Mouse (Mus musculus): Measurements from ENCODE around the gene Desi2. TPM values are rescaled to one million over a fixed set of nuclear protein-coding genes. Genes with fewer than 3 reads are reported as not detected.
"Not testable (repeated sequence)": the region's sequence is repeated elsewhere in the genome, so short reads cannot be mapped to it uniquely, and the experiment has no call there.

The Desi2 gene
- 24.1 and 25.3 TPM in 2 replicates for polyA plus RNA-seq (2015; fragmentation: Nextera tagmentation; extraction: Ambion mirVana)

DNA sequence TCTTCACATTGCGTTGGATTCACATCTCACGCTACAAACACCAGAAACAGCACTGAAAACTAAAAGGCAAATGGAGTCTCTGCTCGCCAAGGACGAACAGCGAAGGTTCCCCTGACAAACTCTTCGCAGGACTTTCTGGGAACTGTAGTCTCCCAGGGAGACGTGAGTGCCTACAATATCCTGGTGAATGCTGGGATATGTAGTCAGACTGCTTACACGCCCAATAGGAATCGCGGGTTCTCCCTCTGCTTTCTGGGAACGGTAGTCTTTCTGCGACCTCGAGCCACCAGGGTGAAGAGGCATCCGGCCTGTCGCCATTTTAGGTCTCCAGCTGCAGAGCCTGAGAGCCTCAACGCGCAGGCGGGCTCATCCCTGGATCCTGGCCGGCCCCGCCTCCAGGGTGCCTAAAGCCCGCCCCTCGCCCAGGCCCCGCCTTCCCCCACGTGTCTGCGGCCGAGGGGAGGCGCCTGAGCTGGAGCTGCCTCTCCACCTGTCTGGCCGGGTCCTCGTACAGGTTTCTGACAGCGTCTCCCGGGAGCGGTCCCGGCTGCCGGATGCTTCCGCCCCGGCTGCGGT, at the start of gene Desi2:
Desi2 (plus strand) TSS at position 202 of the 576 bp plus-strand sequence.
- Histone ChIP-seq H3K4me2 (peak within 1 kb of the TSS; percentile 71), H3K4me3 (peak within 1 kb of the TSS; percentile 66), H3K9ac (peak within 1 kb of the TSS; percentile 70), H3K27ac (peak within 1 kb of the TSS; percentile 62)
- peak; percentile 99 for ATAC-seq (ENCODE audit: insufficient number of reproducible peaks, insufficient read depth, low FRiP score, low TSS enrichment, low read depth)
- WGBS = 1% methylated on average over 37 of the region's 37 CpGs
- H3K27me3 ChIP-seq, H3K36me3 ChIP-seq, H3K9me3 ChIP-seq, H3K4me1 ChIP-seq: not testable (repeated sequence)

DNA sequence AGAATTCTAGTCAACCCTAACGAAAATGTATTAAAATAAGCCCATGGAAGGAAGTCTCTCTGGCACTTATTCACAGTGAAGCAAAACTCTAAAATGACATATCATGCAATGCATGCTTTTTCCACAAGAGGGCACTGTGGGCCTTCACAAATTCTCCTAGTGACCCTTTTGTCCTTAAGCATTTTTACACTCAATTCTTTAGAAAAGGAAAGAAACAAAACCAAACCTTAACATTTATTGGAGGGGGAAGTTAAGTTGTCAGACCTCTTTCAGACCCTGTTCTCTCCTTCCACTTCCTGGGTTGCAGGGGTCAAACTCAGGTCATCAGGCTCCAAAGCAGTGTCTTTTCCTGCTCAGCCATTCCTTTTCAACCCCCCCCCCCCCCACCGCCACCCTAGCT, 40.7 kb upstream of the Desi2 start:
- not testable (repeated sequence) for H3K4me2 ChIP-seq; H3K4me1 ChIP-seq; H3K9me3 ChIP-seq; H3K4me3 ChIP-seq; H3K9ac ChIP-seq; H3K27ac ChIP-seq; H3K27me3 ChIP-seq; H3K36me3 ChIP-seq; ATAC-seq (ENCODE audit: insufficient number of reproducible peaks, insufficient read depth, low FRiP score, low TSS enrichment, low read depth)
- WGBS = 20% methylated on average over 2 of the region's 2 CpGs

DNA sequence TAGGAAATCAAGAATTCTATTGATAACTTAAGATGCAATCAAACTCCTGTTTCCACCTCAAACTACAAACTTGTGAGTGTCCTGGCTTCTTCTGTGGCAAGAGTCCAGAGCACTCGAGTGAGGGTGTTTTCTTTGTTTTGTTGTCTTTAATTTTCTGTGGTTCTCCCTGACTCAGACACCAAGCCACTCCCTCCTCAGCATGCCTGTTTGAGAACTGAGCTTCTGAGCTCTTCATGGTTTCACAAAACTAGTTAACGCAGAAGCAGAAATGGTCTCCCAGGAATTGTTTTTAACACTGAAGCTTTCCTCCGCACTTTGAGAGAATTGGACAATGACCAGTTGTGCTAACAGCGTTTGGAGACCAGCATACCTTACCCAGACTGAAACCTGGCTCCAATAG, 40.3 kb upstream of the Desi2 start:
- 35% methylated on average over 4 of the region's 4 CpGs for WGBS
- not testable (repeated sequence) for ATAC-seq (ENCODE audit: insufficient number of reproducible peaks, insufficient read depth, low FRiP score, low TSS enrichment, low read depth)

DNA sequence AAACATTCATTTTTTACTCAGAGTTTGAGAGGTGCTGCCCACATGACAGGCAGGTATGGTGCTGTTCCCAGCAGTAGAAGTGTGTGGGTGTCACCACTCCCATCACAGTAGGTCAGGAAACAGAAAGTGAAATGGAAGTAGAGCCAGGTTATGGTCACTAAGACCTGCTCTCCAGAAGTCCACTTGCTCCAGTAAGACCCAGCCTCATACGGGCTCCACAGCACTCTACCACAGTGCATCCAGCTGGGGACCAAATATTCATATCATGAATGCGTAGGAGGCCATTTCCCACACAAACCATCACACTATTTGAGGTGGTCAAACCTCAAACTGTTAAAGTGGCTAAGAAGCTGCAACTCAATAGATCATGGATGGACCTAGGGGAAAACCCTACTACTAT, 5.0 kb upstream of the Desi2 start:
- Histone ChIP-seq H3K9ac (no peak overlapping the region), H3K4me2 (no peak overlapping the region), H3K4me1 (no peaks in the 10 kb centered on the region), H3K27ac (no peak overlapping the region), H3K9me3 (no peaks in the 10 kb centered on the region), H3K4me3 (no peak overlapping the region), H3K27me3 (no peaks in the 10 kb centered on the region), H3K36me3 (no peaks in the 10 kb centered on the region)
- WGBS = 89% methylated on average over 2 of the region's 2 CpGs
- no peak for ATAC-seq (ENCODE audit: insufficient number of reproducible peaks, insufficient read depth, low FRiP score, low TSS enrichment, low read depth)

More for the DNA sequence above, 40.3 kb upstream of the Desi2 start:
- not testable (repeated sequence) for H3K4me1 ChIP-seq, H3K36me3 ChIP-seq, H3K27me3 ChIP-seq, H3K9ac ChIP-seq, H3K27ac ChIP-seq, H3K9me3 ChIP-seq, H3K4me2 ChIP-seq, H3K4me3 ChIP-seq

DNA sequence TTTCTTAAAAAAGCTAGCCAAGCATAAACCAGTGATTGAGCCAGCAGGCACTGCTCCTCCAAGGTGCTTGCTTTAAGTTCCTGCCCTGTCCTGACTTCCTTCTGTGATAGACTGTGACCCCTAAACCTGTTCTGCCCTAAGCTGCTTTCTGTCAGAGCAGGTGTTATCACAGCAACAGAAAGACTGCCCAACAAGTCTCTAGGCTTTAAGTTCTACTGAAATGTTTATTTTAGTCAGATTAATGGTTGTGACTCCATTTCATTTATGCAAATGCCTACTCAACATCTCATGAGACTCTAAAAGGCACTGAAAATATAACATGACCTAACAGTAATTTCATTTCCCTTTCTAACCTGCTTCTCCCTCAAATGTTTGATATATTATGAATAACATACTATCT, 1.6 kb upstream of the Desi2 start:
- Histone ChIP-seq H3K27me3 (no peaks in the 10 kb centered on the region), H3K9me3 (no peaks in the 10 kb centered on the region), H3K36me3 (no peaks in the 10 kb centered on the region), H3K4me3 (no peak overlapping the region), H3K27ac (no peak overlapping the region), H3K4me1 (peaks cover 5% of the 10 kb centered on the region; the same call in 1 of the 2 replicates), H3K9ac (no peak overlapping the region), H3K4me2 (no peak overlapping the region)
- no peak for ATAC-seq (ENCODE audit: insufficient number of reproducible peaks, insufficient read depth, low FRiP score, low TSS enrichment, low read depth)

DNA sequence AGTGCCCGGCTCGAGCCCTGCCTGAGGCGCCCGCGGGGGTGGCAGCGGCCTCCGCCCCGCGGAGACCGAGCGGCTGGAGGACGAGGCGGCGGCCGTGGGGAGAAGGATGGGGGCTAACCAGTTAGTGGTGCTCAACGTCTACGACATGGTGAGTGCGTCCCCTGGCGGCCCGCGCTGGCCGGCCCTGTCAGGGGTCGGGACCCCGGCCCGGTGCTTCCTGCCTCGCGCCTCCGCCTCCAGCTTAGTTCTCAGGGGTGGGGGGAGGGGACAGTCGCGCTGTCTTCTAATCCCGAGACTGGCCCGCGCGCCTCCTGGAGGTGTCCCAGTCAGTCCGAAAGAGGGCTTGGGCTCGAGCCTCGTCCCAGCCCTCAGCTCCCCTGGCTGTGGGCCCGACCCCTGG, 593 bp downstream of the Desi2 start:
- ATAC-seq (ENCODE audit: insufficient number of reproducible peaks, insufficient read depth, low FRiP score, low TSS enrichment, low read depth) = peak; percentile 44
- H3K27me3 ChIP-seq, H3K27ac ChIP-seq, H3K4me1 ChIP-seq, H3K36me3 ChIP-seq, H3K9me3 ChIP-seq: not testable (repeated sequence)
- H3K4me3 ChIP-seq = peak overlapping the region; percentile 66
- H3K4me2 ChIP-seq = peak overlapping the region; percentile 53
- H3K9ac ChIP-seq = peak overlapping the region; percentile 70
- WGBS = 0% methylated on average over 18 of the region's 38 CpGs

DNA sequence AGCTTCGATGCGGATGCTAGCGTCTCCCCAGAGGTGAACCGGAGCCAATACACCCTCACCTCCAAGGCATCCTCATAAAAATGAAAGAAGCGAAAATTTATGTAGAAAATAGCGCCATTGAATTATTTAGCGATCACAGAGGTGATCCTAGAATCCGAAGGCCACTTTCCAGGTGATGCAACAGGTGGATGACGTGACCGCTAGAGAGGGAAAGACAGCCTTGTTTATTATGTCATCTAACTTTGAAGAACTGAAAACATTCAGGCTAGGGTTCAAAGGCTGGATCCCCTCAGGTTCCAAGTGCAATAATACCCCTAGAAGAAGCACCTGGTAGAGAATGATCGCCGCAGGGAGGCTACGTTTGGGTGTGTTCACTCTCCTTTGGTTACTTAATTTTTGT, 1.2 kb downstream of the Desi2 start:
- Histone ChIP-seq H3K4me2 (peak overlapping the region; percentile 71), H3K27ac (no peak overlapping the region), H3K9me3 (no peaks in the 10 kb centered on the region), H3K4me1 (peaks cover 5% of the 10 kb centered on the region; the same call in 1 of the 2 replicates), H3K27me3 (no peaks in the 10 kb centered on the region), H3K4me3 (peak overlapping the region; percentile 42), H3K9ac (0 out of 2 replicates have a peak overlapping the region, but pooled peaks have one; percentile 49), H3K36me3 (no peaks in the 10 kb centered on the region)
- no peak for ATAC-seq (ENCODE audit: insufficient number of reproducible peaks, insufficient read depth, low FRiP score, low TSS enrichment, low read depth)
- 8% methylated on average over 13 of the region's 13 CpGs for WGBS

DNA sequence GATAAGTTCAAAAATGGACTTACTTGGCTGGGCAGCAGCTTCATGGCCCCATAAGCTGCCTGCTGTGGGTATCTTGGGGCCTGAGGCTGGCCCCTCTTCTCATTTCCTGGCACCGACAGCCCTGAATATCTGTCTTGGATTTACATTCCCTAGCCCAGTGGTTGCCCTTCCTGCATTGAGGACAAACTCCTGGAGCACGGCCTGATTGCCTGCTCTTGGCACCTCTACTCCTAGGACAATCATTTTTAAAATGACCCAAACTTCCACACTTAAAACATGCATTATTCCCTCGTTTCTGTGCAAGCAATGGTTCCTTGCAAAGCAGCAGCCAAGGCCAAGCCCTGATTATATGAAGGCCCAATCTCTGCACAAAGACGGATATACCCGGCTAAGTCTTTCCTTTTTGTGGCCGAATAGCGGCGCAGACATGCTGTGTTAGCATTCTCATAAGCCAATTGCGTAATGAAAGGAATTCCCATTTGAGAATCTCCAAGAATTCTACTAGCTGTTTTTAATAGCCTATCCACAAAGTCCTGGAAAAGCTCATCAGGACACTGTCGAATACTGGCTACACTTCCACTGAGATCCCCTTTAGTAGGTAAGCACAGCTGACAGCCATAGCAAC, 18.6 kb downstream of the Desi2 start:
- Histone ChIP-seq H3K4me1 (0 out of 2 replicates have a peak, but pooled peaks cover 5% of the 10 kb centered on the region), H3K4me3 (no peak overlapping the region), H3K27me3 (no peaks in the 10 kb centered on the region), H3K4me2 (no peak overlapping the region), H3K9ac (no peak overlapping the region), H3K27ac (no peak overlapping the region), H3K9me3 (peaks cover 8% of the 10 kb centered on the region; the same call in 1 of the 2 replicates), H3K36me3 (peaks cover 7% of the 10 kb centered on the region; the same call in 1 of the 2 replicates)
- WGBS = 88% methylated on average over 10 of the region's 10 CpGs
- no peak for ATAC-seq (ENCODE audit: insufficient number of reproducible peaks, insufficient read depth, low FRiP score, low TSS enrichment, low read depth)

DNA sequence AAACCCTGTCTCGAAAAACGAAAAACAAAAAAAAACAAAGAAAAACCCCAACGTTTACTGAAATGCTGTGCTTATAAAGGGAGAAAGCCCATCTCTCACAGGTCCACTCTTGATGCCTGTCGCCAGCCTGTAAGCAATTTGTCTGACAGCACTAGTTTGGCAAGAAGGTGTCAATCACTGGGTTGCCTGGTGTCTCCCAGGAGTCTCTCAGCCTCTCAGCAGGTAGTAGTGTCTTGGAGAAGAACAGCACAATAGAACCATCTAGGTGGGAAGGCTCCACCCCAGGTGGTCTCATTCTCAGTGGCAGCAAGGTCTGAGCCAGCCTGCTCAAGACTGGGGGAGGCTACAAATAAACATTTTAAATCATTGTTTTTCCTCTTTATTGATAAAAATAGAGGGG, 20.6 kb downstream of the Desi2 start:
- ATAC-seq (ENCODE audit: insufficient number of reproducible peaks, insufficient read depth, low FRiP score, low TSS enrichment, low read depth); H3K9me3 ChIP-seq; H3K27ac ChIP-seq; H3K36me3 ChIP-seq; H3K9ac ChIP-seq; H3K4me1 ChIP-seq; H3K27me3 ChIP-seq; H3K4me2 ChIP-seq; H3K4me3 ChIP-seq: not testable (repeated sequence)
- WGBS = 90% methylated on average over 4 of the region's 4 CpGs

DNA sequence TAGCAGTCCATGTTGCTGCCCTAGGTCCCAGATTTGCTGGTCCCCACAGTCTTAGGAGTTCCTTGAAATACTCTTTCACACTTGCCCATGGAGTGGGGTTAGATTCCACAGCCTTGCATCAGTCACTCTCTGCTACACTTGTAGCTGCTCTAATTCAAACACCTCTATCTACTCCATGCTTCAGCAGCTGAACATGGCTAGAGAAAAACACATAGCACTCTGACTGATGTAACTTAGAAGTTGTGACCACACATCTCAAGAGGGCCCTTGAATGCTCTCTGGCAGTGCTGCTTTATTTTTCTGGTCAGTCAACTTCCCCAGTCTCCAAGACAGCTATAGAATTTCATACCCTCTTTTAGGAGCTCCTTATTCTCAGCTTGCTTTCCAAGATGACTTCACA, 22.7 kb downstream of the Desi2 start:
- H3K4me1 ChIP-seq = 0 out of 2 replicates have a peak, but pooled peaks cover 5% of the 10 kb centered on the region
- H3K27me3 ChIP-seq = no peaks in the 10 kb centered on the region
- no peak overlapping the region for H3K4me3 ChIP-seq
- no peaks in the 10 kb centered on the region for H3K9me3 ChIP-seq
- no peaks in the 10 kb centered on the region for H3K36me3 ChIP-seq
- no peak for ATAC-seq (ENCODE audit: insufficient number of reproducible peaks, insufficient read depth, low FRiP score, low TSS enrichment, low read depth)
- no peak overlapping the region for H3K4me2 ChIP-seq
- no peak overlapping the region for H3K27ac ChIP-seq
- no peak overlapping the region for H3K9ac ChIP-seq

DNA sequence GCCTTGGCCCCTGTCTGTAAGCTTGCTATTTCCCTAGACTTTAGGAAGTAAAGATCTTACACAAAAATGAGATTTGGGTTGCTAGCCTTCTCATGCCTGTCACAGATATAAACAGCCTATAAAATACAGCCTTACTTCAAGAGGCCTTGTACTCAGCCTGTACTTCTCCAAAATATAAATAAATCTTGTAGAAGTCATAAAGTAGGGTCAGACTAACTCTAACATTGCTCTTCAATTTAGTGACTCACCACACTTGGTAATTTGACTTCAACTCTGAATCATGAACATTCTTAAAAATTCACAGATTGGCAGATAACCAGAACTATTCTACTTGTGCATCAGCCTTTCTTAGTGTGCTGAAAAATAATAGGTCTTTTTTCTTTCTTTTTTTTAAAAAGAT, 29.9 kb downstream of the Desi2 start:
- no peak for ATAC-seq (ENCODE audit: insufficient number of reproducible peaks, insufficient read depth, low FRiP score, low TSS enrichment, low read depth)
- H3K4me1 ChIP-seq = peaks cover 6% of the 10 kb centered on the region; the same call in 1 of the 2 replicates
- H3K36me3 ChIP-seq = no peaks in the 10 kb centered on the region
- no peaks in the 10 kb centered on the region for H3K27me3 ChIP-seq
- H3K4me3 ChIP-seq = no peak overlapping the region
- no peak overlapping the region for H3K9ac ChIP-seq
- no peaks in the 10 kb centered on the region for H3K9me3 ChIP-seq
- no peak overlapping the region for H3K4me2 ChIP-seq
- no peak overlapping the region for H3K27ac ChIP-seq

DNA sequence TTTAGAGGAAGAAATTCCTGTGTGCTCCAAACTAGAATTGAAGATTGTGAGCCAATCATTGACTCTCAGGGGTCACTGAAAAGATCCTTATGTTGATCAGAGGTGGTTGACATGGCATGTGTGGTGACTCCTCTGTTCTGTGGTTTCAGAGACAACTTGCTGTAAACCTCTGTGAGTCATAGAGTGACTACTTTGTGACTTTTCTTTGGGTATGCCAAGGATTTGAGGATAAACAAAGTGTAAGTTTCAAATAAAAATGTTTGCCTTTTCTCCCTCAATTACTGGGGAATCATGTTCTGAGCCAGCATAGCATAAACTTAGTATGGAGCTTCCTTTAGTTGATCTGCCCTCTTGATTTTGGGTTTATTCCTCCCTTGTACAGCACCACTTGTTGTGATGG, 31.1 kb downstream of the Desi2 start:
- Histone ChIP-seq H3K9me3 (no peaks in the 10 kb centered on the region), H3K27ac (no peak overlapping the region), H3K27me3 (no peaks in the 10 kb centered on the region), H3K9ac (no peak overlapping the region), H3K4me2 (no peak overlapping the region), H3K4me3 (no peak overlapping the region), H3K36me3 (no peaks in the 10 kb centered on the region), H3K4me1 (peaks cover 6% of the 10 kb centered on the region; the same call in 1 of the 2 replicates)
- ATAC-seq (ENCODE audit: insufficient number of reproducible peaks, insufficient read depth, low FRiP score, low TSS enrichment, low read depth) = no peak

All from embryonic facial prominence, embryonic 13.5 days (tissue).